Mouse (Mus musculus) common myeloid progenitor, adult 5-6 weeks (primary cell): ENCODE results near the gene Ccl17. TPM values are rescaled to one million over a fixed set of nuclear protein-coding genes. Genes with fewer than 3 reads are reported as not detected.
A peak's percentile ranks its signal among the peaks of the same experiment; 100 is the strongest.

Experiments
- ATAC-seq: replicated peaks from 2 replicates; pipeline ENCODE4 v1.8.0; 2016; ENCODE audit warnings: low read depth, mild to moderate bottlenecking, moderate TSS enrichment, inconsistent platforms; ENCODE audit not compliant: poor library complexity, severe bottlenecking
- total RNA-seq: library from RNA; stranded (forward); fragments of 200-1000, 187-1606 nt; gene quantifications from 2 replicates; pipeline ENCODE4 v1.2.3, GENCODE M21; 2017

The Ccl17 gene
- total RNA-seq, 1 experiment from 2014 or later = 1.1 TPM

DNA sequence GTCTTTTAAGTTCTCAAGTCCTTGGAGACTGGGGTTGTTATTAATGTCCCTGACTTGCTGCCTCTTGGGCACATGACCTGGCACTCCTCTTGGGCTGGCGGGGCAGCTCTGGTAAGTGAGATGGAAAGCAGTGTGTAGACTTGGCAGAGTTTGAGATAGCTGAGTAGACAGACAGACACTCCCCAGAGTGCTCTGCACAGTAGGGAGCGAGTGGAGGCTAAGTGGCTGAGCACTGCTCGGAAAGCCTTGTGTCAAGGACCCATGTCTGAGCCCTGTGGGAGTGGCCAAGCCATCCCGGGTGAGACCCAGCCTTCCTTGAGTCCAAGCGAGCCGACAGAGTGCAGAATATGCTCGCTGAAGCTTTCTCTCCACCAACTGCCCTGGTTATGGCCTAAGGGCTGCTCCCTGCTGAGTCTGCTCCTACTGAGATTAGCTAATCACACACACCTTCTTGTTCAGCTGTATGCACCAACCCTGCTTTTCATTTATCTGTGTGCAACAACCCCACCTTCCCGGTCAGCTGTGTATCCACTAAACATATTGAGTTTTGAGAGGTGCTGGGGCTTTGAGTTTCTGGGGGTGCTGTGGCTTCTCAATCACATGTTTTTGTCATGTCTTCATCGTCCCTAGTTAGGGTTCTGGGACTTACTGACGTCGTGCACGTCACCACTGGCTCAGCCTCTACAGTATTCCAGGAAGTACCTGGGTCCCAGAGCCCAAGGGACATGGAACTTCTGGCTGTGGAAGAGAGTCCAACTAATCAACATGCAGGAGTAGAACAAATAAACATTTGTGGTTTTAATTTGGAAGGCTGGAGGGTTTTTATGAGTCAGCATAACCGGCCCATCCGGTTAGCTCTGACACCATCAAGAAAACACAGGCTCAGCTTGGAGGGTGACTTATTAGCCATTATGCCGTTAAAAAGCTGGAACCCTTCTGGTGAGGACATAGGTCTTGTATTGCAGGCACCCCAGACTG is 22.4 kb upstream of the Ccl17 start:
- ATAC-seq = peak; percentile 75

DNA sequence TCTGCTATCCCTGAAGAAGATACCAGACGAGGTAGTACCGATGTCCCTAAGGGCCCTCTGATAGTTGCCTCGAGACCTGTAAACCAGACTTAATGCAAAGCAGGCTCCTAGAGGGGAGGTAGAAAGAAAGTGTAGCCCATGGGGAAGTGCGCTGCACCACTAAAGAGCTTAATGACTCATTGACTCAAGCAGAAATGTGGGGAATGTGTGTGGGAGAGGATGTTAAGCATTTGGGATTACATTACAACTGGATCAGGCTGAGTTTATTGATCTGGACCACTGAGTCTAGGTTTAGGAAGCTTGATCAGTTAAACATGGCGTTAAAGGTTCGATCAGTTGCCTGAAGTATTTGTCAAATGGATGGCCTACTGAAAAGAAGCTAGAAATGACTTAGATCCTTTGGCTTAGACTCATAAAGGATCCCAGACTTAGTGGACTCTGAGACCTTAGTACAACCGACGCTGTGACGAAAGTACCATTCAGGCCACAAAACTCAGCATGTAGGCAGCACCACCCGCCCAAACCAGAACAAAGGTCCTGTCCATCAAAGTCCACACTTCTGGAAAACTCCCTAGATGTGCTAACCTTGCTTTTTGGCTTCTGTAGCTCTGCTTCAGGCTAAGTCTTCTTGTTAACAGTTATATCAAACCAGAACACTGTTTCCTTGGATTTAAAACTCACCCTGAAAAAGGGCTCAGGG is 20.8 kb upstream of the Ccl17 start:
- no peak for ATAC-seq

DNA sequence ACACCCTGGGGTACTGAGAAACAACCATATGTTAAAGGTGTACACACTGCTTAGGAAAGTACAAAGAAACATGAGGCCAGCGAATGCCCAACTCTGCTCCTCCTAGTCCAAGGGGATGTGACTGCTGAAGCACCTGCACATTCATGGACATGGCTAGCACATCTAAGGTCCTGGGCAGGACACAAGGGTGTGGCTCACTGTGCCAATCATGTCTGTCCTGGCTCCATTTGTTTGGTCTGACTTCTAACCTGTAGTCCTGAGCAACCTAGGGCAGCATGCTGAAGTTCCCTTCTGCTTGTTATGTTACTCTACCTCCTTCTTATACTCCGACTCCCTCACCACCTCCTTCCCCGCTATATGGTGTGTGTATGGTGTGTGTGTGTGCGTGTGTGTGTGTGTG is 15.9 kb upstream of the Ccl17 start:
- ATAC-seq = no peak

DNA sequence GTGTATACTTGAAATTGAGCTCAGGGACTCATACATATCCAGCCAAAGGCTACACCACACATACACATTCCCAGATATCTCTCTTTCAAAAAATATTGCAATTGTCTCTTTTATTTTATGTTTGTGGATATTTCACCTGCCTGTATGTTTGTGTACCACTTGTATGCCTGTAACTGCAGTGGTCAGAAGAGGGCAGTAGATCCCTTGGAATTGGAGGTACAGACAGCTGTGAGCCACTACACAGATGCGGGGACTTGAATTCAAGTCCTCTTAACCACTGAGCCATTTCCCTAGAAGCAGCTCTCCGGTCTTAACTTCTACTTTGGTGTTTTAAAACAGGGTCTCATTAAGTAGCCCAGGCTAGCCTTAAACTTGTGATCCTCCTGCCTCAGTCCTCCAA is 15.5 kb upstream of the Ccl17 start:
- ATAC-seq = 0 out of 2 replicates have a peak, but pooled peaks have one; percentile 54

DNA sequence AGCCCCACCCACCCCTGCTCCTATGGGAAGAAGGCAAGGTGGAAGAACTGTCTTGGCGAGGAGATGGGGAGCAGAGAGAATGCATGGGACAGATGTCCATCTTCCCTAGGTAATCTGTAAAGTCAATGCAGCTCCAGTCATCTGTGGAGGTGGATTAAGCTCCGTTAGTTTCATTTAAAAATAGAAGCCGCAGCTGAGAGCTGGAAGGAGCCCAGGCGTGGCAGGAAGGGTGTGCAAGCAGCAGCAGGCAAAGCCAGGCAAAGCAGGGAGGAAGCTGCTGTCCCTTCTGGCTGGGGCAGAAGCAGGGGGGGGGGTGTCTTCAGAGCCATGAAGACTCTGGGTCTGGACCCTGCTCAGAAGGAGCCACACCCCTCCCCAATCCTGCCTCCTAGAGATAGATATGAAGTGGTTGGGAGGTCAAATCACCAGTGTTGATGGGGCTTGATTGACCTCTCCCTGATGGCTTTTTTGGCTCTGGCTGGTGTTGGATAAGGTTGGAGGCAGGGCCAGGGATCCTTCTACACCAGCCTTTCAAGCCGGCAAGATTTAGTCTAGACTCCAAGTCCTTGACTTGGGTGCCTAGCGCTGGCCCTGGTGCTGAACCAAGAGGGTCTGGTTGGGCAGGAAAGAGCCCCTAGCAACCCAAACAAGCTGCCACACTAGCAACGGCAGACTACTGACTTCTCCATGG is 9.8 kb upstream of the Ccl17 start:
- ATAC-seq = peak; percentile 64

DNA sequence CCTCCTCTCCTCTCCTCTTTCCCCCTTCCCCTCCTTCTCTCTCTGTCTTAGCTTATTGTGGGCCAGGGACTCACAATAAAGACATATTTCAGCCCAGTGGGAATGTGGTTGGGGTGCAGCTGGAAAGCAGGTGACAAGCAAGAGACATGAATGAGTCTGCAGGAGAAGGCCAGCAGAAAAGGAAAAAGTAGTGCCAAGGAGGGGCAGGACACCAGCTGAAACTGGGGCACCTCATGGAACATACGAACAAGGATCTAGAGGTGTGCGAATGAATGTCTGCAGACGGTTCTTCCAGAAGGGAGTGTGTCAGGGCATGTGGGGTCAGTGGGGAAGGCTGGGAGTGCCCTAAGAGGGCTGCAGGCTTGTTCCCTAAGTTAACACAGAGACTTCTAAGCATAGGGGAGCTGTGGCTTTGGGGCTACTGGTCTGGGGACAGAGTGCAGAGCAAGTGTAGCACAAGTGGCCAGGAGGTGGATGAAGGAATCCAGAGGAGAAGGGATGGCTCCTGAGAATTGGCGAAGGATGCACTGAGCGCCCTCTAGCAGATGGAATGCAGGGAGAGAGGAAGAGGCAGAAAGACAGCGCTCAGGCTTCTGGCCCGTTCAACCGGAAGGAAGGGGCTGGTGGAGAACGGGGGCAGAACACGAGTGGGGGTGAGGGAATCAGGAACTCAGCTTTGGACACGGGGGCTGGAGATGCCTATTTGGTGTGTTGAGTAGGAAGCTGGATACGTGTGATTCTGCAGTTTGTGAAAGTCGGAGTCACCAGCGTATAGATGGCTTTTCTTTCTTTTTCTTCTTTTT is 8.8 kb upstream of the Ccl17 start:
- 0 out of 2 replicates have a peak, but pooled peaks have one; percentile 11 for ATAC-seq

DNA sequence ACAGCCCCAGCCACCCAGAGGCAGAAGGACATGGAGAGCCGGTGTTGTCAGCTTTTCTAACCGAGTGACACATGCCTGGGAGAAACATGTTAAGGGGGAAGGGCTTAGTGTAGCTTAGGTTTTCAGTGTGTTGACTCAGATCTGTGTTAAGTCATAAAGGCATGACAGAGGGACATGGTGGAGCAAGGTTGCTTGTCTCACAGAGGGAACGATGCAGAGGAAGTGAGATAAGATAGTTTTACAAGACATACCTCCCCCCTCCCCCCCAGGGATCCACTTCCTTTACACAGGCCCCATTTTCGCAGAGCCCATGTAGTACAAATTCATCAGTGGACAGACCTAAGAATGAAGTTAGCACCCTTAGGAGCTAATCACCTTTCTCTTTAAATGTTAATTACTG is 7.9 kb upstream of the Ccl17 start:
- peak; percentile 30; the same call in 1 of the 2 replicates for ATAC-seq

DNA sequence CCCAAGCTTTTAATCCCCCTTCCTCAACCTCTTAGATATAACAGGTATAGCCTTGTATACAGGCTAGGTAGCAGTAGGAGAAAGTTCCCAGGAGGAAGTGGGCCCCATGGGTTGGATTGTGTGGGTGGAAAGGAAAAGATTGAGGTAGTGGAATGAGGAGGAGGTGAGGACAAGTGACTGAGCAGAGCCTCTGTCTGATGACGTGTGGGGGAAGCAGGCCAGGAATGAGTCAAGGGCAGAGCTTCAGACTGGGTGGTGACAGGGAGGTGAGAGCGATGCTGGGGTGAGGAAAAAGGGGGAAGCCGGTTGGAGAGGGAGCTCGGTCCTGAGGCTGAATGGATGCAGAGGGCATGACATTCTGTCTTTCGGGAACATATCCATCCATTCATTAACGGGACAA is 6.7 kb upstream of the Ccl17 start:
- no peak for ATAC-seq

DNA sequence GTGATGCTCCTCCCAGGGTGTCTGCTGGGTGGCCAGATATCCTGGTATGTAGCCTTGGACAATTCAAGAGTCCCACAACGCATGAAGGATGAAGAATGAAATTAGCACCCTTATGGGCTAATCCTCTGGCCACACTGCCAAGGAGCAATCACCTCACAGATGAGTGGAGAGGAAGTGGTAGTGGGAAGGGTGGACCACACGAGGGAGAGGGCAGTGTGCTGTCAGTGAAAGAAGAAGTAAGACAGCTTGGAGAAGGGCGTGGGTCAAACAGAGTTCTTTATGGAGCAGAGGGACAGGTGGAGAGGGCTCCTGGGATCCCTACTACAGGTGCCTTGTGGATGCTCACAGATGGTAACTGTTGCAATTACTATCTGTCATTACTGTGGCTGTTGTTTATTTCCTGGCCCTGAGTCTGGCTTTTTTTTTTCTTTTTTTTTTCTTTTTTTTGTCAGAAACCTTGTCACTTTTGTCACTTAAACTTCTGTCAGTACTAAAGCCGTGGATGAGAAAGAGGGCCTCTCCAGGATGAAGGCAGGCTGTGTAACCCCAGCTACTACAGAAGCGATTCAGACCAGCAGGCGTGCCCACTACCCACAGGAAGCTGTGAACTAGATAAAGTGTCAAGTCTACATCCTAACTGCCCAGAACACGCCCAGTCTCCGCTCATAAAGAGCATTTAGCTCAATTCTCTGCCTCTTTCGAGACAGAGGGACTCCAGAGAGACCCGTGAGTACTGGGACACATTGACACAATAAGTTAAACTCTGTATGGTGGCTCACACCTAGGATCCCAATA is 5.5 kb upstream of the Ccl17 start:
- ATAC-seq = peak; percentile 64

DNA sequence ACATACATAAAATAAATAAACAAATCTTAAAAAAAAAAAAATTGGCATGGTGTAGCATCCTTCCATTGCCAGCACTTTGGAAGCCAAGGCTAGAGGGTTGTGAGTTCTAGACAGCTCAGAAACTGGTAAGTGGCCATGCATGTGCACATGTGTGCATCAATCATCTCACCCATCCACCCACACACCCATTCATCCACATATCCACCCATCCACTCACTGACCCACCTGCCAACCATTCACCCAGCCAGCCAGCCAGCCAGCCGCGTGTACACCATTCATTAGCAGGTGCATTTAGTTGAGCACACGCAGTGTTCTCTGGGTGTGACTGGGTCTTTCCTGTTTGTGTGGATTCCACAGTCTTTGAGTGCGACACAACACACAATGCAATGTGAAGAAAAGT is 4.4 kb upstream of the Ccl17 start:
- ATAC-seq = no peak

DNA sequence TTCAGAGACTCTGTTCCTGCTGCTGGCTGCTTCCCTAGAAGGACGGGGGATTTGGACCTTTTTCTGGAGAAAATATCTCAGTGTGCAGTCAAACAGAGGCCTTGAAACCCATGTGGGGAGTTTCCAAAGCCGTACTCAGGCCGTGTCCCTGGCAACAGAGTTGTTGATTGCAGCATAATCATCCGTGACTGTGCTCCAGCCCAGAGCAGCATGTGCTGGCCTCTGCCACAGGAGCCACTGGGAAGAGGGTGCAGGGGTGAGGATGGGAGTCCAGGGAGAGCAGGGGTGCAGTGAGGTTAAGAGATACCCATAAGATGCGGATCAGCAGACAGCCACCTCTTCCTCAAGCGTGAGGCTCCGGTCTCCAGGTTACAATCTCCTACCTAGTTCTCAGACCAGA is 2.7 kb upstream of the Ccl17 start:
- no peak for ATAC-seq

DNA sequence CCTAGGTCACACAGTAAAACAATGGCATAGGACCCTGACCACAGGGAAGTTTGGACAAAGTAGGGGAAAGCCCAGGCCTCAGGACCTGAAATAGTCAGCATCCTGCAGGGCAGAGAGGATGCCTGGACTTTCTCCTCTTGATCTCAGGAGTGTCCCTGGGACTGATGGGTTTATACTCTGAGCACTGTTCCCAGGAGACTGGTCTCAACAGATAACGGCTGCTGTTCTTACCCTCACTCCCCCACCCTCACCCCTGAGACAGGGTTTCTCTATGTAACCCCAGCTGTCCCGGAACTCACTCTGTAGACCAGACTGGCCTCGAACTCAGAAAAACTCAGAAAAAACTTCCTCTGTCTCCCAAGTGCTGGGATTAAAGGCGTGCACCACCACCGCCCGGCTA is 1.9 kb upstream of the Ccl17 start:
- no peak for ATAC-seq

DNA sequence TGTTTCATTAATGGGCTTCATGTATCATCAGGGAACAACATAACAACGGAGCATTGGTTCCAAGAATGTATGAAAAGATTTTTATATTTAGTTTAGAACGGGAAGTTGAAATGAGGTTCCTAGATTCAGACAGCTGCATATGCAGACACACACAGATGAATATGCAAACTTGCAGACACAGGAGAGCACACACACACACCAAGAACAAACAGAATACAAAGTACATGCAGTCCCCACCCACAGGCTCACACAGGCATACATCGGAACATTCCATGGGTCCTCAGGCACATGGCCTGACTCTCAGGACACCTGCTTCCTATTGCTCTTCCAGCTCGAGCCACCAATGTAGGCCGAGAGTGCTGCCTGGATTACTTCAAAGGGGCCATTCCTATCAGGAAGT is 602 bp downstream of the Ccl17 start:
- no peak for ATAC-seq

DNA sequence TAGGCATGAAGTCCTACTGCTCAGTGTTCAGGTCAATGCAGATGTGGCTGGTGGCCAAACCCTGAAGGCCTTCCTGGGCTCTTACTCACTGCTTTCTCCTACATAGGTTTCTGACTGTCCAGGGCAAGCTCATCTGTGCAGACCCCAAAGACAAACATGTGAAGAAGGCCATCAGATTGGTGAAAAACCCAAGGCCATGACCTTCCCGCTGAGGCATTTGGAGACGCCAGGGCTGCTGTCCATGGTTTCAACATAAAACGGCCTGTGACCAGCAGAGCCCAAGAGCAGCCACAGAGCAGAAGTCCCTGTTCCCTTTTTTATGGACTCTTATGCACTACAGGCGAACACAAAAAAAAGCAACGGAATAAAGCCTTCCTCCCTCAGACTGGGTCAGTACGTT is 1.4 kb downstream of the Ccl17 start:
- peak; percentile 63 for ATAC-seq

DNA sequence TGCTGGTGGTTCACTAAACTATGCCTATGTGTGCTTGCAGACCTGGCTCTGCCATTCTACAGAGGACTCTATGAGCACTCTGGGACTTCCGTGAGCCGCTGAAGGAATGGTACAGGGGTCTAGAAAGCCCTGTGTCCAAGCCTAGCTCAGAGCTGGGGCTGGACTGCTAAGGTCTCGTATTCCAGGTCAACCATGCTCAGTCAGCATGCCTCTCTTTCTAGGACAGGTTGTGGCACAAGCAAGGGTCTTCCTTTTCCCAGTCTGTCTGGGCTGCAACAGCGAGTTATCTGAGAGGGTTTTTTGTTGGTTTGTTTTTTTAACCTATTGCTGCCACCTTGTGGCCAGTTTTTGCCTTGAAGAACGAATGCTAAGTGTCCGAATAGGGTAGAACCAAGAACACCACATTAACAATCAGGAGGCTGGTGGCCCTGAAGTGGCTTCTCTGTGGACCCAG is 2.4 kb downstream of the Ccl17 start:
- ATAC-seq = peak; percentile 68

DNA sequence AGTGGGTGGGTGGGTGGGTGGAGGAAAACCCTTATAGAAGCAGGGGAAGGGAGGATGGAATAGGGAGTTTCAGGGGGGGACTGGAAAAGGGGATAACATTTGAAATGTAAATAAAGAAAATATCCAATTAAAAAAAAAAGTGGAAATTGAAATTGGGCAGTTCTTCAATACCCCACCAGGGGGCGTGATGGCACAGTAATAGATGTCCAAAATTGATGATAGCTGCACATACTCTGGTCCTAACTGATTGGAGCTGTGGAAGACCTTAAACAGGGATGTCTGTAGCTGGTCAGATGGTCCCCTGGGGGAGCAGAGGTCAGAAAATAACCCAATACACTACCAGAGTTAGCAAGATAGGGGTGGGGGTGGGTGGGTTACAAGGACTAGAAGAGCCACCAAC is 4.3 kb downstream of the Ccl17 start:
- ATAC-seq = no peak

DNA sequence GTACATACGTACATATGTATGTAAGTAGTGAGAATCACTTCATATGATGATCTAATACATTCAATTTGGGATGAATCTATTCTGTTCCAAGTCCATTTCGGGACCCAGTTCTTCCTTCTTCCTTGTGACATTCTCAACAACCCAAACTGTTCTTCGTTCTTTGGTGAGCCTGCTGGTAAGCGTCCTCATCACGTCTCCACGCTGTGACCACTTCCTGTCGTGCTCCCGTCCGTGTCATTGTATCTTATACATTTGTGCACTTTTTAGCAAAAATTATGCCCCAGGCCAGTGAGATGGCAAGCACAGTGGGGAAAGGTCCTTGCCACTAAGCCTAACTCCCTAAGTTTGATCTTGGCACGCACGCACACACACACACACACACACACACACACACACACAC is 7.7 kb downstream of the Ccl17 start:
- no peak for ATAC-seq

DNA sequence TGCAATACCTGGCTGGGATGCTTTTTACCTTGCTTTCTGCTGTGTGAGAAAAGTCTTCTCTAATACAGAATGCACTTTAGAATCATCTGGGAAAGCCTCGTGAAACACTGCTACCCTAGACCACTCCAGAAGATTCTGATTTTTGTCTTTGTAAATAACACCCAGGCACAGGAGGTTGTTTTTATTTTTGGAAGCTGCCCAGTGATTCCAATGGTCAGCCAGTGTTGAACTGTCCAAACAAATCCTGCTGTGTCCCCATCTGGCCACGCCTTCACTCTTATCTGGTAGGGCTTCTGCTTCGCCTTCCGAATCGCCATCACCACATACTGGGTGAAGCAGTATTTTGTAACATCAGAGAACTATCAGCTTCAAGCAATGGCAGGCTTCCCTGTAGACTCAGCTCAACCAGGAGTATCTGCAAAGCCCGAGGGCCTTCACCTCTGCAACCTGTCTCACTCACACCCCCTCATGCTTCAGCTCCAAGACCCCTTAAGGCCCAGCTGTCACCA is 9.5 kb downstream of the Ccl17 start:
- ATAC-seq = no peak

DNA sequence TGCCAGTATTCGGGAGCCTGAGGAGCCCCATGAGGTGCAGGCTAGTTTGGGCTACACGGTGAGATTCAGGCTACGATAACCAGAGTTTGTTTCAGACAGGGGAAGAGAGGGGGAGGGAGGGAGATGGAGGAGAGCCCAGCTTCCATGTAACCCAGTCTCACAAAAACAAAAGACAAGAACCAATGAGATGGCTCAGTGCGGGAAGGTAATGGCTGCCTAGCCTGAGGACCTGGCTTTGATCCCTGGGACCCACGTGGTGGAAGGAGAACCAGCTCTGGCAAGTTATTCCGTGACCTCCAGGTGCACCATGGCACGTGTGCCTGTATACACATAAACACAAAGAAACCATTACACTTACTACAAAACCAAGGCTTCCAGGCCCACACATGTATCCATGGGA is 10.3 kb downstream of the Ccl17 start:
- ATAC-seq = no peak
